Mouse (Mus musculus) frontal cortex, postnatal 36 days (tissue): ENCODE results near the gene Nfe2l1.
"Not testable (repeated sequence)": the region's sequence is repeated elsewhere in the genome, so short reads cannot be mapped to it uniquely, and the experiment has no call there.

Source experiments
- DNase-seq, 2 experiments: peaks; one replicate each; pipeline ENCODE4 v3.0.0; 2022; ENCODE audit warnings: low spot score in 2 of 2

The Nfe2l1 gene

GRCm38 (mm10) chr11:96821956-96822355, 7.8 kb downstream of the Nfe2l1 start:
- DNase-seq: no peak

- DNase-seq: no peak
Measured at GRCm38 (mm10) chr11:96818128-96818710, 11.5 kb downstream of the Nfe2l1 start.

GRCm38 (mm10) chr11:96816979-96817378, 12.8 kb downstream of the Nfe2l1 start:
- no peak for DNase-seq

GRCm38 (mm10) chr11:96816494-96816893, 13.3 kb downstream of the Nfe2l1 start:
- no peak for DNase-seq

GRCm38 (mm10) chr11:96815895-96816294, 13.9 kb downstream of the Nfe2l1 start:
- DNase-seq: no peak

- DNase-seq: no peak
Measured at GRCm38 (mm10) chr11:96814443-96814842, 15.3 kb downstream of the Nfe2l1 start.

- DNase-seq: no peak
Measured at GRCm38 (mm10) chr11:96813920-96814319, 15.8 kb downstream of the Nfe2l1 start.

- no peak for DNase-seq
Measured at GRCm38 (mm10) chr11:96813455-96813854, 16.3 kb downstream of the Nfe2l1 start.

- not testable (repeated sequence) for DNase-seq
Measured at GRCm38 (mm10) chr11:96811188-96811587, 18.6 kb downstream of the Nfe2l1 start.

GRCm38 (mm10) chr11:96809562-96810235, 20.1 kb downstream of the Nfe2l1 start:
- DNase-seq: no peak

- DNase-seq: no peak
Measured at GRCm38 (mm10) chr11:96808066-96808465, 21.7 kb downstream of the Nfe2l1 start.

GRCm38 (mm10) chr11:96805606-96806005, 24.2 kb downstream of the Nfe2l1 start:
- no peak for DNase-seq

- no peak for DNase-seq
Measured at GRCm38 (mm10) chr11:96799511-96799910, 30.3 kb downstream of the Nfe2l1 start.

- no peak for DNase-seq
Measured at GRCm38 (mm10) chr11:96796586-96796985, 33.2 kb downstream of the Nfe2l1 start.

- DNase-seq: no peak
Measured at GRCm38 (mm10) chr11:96796081-96796480, 33.7 kb downstream of the Nfe2l1 start.

GRCm38 (mm10) chr11:96795491-96795890, 34.3 kb downstream of the Nfe2l1 start:
- DNase-seq: no peak

- no peak for DNase-seq
Measured at GRCm38 (mm10) chr11:96790681-96791080, 39.1 kb downstream of the Nfe2l1 start.

GRCm38 (mm10) chr11:96789990-96790389, 39.8 kb downstream of the Nfe2l1 start:
- DNase-seq: no peak

- peak; percentile 92 to 93 for DNase-seq
Measured at GRCm38 (mm10) chr11:96788871-96789795, 40.6 kb downstream of the Nfe2l1 start, which contains the start of gene Cbx1. Gene Cbx1 (plus strand): TSS chr11:96789127.

GRCm38 (mm10) chr11:96786731-96787450, 42.9 kb downstream of the Nfe2l1 start:
- DNase-seq: no peak

GRCm38 (mm10) chr11:96784847-96785246, 44.9 kb downstream of the Nfe2l1 start:
- peak; percentile 51 to 55 for DNase-seq

GRCm38 (mm10) chr11:96781425-96781824, 48.3 kb downstream of the Nfe2l1 start:
- DNase-seq: no peak
